ENCODE assay signal across 21 mouse cellular contexts in the genomic region with DNA sequence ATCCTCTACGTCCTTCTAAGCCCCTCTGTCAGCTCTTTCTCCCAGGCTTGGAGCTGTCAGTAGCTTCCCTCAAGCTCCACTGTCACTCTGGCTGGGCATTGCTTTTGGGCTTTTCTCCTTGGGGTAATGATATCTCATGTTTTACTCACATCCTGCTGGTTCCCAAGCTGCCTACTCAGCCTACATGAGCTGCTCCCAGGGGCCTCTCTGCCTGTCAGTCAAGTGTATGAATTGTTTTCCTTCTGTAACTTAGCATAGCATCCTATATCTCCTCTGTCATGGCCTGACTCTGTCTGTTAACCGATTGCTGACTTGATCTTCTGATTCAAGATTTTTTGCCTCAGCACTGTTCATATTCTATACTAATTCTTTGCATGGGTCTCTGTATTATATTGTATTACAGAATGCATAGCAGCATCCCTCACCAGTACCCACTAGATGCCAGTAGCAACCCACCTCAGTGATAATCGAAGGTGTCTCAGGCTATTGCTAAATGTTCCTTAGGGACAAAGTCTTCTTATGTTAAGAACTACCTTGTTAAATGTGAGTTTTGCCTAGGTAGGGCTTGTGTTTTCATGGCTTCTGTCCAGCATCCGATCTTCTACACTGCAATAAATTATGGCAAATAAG.
DNase-seq lines count a peak whose midpoint lies in the region; ATAC-seq and TF ChIP-seq lines count a peak whose summit lies in the region.
"Had no signal": no experiment of that assay in that cellular context is flagged by ENCODE, and none has a peak within 500 bp of the region (broad histone marks: within the 10 kb centered on the region; RNA-seq: fewer than 3 reads in every experiment).

No protein-coding gene starts in this region.

- H3K4me1 ChIP-seq in embryonic facial prominence, embryonic 10.5 days: peaks cover 33% of the 10 kb centered on the region
- H3K4me1 ChIP-seq: hindbrain, embryonic 13.5 days; liver, embryonic 12.5 days; stomach, embryonic 15.5 days had no signal

- H3K36me3 ChIP-seq in embryonic facial prominence, embryonic 10.5 days (replicated peaks): no peaks in the 10 kb centered on the region
- H3K36me3 ChIP-seq: heart, embryonic 15.5 days; hindbrain, embryonic 13.5 days; limb, embryonic 10.5 days; liver, embryonic 12.5 days; stomach, embryonic 15.5 days had no signal

- intact Hi-C loops in left cerebral cortex, adult 2 months (cut with DNase I): loop anchor here (2.0 kb wide), 1 partner anchor 322 kb away; no protein-coding TSS in a partner anchor

- H3K27ac ChIP-seq in left cerebral cortex, adult 2 months: no peak overlapping the region
- 0 out of 2 replicates have a peak overlapping the region, but pooled peaks have one; percentile 7 for H3K27ac ChIP-seq in embryonic facial prominence, embryonic 10.5 days (replicated peaks)
- H3K27ac ChIP-seq: heart, embryonic 15.5 days; hindbrain, embryonic 13.5 days; limb, embryonic 10.5 days; liver, embryonic 12.5 days; stomach, embryonic 15.5 days had no signal

- peak; percentile 62 for ATAC-seq in frontal cortex, adult (ENCODE audit: low TSS enrichment)
- ATAC-seq in CD4-positive, CD25-positive, alpha-beta regulatory T cell, adult 4 months: no peak
- ATAC-seq: liver, embryonic 12.5 days; Patski had no signal

- no peak overlapping the region for H3K4me3 ChIP-seq in left cerebral cortex, adult 2 months
- no peak overlapping the region for H3K4me3 ChIP-seq in embryonic facial prominence, embryonic 10.5 days
- H3K4me3 ChIP-seq: heart, embryonic 15.5 days; hindbrain, embryonic 13.5 days; limb, embryonic 10.5 days; liver, embryonic 12.5 days; stomach, embryonic 15.5 days had no signal

- H3K9me3 ChIP-seq in embryonic facial prominence, embryonic 10.5 days: no peaks in the 10 kb centered on the region
- H3K9me3 ChIP-seq: heart, embryonic 15.5 days; hindbrain, embryonic 13.5 days; limb, embryonic 10.5 days; liver, embryonic 12.5 days; stomach, embryonic 15.5 days had no signal

- no peaks in the 10 kb centered on the region for H3K27me3 ChIP-seq in embryonic facial prominence, embryonic 10.5 days (replicated peaks; ENCODE audit: low read depth, poor library complexity, severe bottlenecking)
- H3K27me3 ChIP-seq: heart, embryonic 15.5 days; hindbrain, embryonic 13.5 days; liver, embryonic 12.5 days; Patski; stomach, embryonic 15.5 days had no signal

- peak; percentile 23 for TF ChIP-seq CTCF in left cerebral cortex, adult 2 months (IDR thresholded peaks at IDR 0.05)

- WGBS in embryonic facial prominence, embryonic 10.5 days: 79% methylated on average over 4 of the region's 4 CpGs

- no peak for DNase-seq in frontal cortex, postnatal 10 days (ENCODE audit: low spot score in 2 of 2)
- DNase-seq in left cerebral cortex, adult 2 months (ENCODE audit: extremely low spot score in 1 of 2, low spot score in 2 of 2): no peak
- DNase-seq in left cerebral cortex, adult 18-20 months (ENCODE audit: low spot score in 2 of 2): no peak
- DNase-seq in MN1 (ENCODE audit: low spot score): peak; percentile 15
- DNase-seq in embryonic facial prominence, embryonic 10.5 days (ENCODE audit: low spot score): no peak
- no peak for DNase-seq in spleen, postnatal 14 days (ENCODE audit: low spot score in 2 of 2)
- DNase-seq: cerebellum, adult 11 months; cerebellum, postnatal 36 days; kidney, adult 2 months; kidney, postnatal 4 days; layer of hippocampus, postnatal 36 days; lung, postnatal 10 days; thymus, postnatal 14 days had no signal
